Mouse (Mus musculus): Measurements from ENCODE around the gene Col23a1.
A peak's percentile ranks its signal among the peaks of the same experiment; 100 is the strongest.

Gene Col23a1

DNA sequence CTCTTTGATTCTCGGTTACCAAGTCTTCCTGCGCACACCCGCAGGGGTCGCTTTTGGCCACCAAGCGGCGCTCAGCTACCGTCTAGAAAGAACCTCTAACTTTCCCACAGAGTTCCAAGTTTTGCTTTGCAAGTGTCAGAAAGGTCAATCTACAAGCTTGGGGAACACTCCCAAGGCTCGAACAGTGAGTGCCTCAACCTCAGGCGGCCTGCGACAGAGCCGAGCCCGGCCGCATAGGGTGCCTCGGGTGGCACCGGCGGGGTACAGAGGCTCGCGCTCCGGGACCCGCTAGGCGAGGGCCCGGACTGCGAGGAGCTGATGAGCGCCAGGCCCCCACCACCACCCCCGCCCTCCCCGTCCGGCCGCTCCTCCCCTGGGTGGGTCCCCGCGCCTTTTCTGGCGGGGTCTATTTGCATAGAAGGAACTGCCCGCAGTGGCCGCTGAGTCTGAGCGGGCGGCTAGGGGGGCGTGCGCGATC, at the start of gene Col23a1:
Gene Col23a1, plus strand, starts transcription at position 357 of the 478 bp plus-strand sequence.
- peak; percentile 79 to 81 for DNase-seq

DNA sequence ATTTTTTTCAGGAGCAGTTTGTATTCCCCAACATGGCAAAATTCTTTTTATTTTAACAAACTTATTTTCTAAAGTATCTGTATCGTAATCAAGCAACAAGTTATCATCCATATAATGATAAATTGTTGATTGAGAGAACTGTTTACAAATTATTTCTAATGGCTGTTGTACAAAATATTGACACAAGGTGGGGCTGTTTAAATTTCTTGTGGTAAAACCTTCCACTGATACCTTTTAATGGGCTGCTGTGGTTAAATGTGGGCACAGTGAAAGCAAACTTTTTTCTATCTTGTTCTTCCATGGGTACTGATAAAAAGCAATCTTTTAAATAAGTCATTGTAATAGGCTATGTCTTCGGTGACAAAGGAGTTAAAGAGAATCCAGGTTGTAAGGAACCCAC, 46.8 kb upstream of the Col23a1 start:
- DNase-seq: no peak

DNA sequence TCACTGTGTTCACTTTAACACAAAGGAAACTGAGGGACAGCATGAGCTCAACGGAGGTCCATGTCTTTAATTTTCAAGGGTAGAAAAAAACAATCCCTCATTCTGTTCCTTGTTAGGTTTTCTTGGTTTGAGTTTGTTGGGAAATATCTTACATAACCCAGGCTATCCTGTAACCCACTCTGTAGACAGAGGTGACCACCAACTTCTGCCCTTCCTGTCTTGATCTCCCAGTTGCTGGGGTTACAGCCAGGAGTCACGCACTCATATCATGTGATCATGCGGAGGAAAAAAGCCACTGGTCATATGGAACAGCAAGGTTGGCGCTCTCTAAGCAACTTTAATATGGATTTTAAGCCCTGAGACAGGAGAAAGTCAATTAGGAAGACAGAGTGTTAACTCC, 32.7 kb upstream of the Col23a1 start:
- DNase-seq: no peak

DNA sequence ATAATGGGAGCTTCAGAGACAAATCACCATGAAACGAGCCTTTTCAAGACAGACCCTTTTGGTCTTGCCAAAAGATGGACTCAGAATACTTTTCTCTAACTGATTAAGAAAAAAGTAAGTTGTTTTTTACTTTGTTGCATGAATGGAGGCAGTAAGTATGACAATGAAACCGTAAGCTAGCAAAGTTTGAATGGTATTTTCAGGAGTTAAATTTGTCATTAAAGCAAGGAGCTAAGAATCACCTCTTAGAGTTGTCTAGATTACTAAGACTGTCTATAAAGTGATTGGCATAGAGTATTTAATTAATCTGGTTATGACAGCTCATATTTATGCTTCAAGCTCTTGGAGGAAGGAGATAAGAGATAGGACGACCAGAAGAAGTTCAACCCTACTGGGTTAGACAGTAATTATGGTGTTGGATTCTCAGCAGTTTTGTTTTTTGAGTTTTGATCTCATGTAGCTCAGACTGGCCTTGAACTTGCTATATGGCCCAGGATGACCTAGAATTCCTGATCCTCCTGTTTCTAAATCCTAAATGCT, 28.0 kb upstream of the Col23a1 start, which contains the start of gene Clk4:
Gene Clk4, plus strand, starts transcription at position 51 of the 540 bp plus-strand sequence.
- no peak for DNase-seq

DNA sequence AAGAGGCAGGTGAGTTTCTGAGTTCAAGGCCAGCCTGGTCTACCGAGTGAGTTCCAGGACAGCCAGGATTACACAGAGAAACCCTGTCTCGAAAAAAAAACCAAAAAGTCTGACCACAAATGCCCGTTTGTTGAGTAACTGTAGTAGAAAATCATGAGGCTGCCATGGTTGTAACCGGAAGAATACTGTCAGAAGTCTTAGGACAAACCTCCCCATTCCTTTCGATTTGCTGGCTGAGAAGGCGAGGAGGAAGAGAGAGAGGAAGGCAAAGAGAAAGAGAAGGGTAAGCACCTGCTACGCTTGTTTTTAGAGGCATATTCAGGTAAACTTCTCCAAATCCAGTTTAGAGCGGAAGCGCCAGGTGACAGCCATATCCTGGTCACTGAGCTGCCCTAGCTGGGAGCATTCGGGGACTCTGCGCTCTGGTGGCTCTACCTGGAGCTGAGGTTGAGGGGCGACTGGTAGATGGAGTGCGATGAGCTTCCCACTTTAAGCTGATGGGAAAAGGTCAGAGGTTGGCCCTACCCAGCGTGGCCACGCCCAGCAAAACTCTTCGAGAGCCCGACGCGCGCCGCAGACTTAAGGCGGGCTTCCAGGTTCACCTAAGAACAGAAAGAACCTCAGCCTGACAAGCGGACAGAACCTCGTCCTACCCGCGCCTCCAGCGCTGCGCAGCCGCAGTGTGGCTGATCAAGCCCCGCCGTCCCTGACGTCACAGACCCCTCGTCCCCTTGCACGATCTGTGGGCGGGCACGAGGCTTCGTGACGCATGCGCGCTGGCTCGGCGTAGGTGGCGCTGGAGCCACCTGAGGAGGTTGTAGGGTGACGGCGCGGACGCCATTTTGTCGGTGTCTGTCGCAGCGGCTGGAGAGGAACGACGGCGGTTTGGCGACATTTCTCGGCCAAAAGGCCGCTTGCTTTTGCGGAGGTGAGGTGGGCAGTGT, 27.1 kb upstream of the Col23a1 start, which contains the start of gene BC049762:
Gene BC049762, minus strand, starts transcription at position 705 of the 944 bp plus-strand sequence.
- peak; percentile 99 for DNase-seq

DNA sequence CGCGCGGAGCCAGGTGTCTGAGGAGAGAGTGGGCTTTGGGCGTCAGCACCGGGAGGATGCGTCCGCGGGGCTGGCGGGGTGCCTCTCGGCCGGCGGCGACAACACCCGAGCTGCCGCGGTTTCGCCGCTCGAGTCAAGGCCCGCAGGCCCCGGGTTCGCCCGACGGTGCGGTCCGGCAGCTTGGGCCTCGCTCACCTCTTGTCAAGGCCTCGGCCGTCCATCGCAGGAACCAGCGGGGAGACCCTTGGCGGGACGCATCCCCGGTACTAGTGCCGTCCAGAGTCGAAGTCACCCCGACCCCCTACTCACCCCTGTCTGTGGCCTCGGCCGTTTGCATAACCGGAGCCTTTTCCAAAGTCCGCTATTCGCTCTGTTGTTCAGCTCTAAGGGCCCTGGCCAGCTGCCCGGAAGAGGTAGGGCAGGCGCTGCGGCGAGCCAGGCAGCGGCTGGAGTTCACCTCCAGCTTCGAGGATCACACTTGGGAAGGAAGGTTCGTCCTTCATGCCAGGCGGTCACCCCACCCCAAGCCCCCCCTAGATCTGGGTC, 26.4 kb upstream of the Col23a1 start:
- DNase-seq: peak; percentile 59 to 71

DNA sequence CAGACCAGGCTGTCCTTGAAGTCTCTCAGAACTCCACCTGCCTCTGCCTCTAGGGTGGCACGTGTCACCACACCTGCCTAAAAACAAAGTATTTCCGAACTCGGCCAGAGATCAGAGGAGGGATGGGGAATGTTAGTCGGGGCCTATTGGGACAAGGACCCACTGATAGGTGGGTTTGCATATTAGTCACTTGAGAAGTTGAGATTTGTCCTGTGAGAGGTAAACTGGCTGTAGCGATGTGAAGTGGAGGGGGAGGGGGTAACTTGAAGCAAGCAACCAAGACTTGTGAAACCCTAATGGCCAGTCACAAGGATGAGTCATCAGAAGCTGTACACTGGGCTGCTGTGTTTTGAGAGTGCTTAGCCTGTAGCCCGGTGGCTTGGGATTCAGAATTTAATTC, 25.4 kb upstream of the Col23a1 start:
- peak; percentile 65 to 83 for DNase-seq

DNA sequence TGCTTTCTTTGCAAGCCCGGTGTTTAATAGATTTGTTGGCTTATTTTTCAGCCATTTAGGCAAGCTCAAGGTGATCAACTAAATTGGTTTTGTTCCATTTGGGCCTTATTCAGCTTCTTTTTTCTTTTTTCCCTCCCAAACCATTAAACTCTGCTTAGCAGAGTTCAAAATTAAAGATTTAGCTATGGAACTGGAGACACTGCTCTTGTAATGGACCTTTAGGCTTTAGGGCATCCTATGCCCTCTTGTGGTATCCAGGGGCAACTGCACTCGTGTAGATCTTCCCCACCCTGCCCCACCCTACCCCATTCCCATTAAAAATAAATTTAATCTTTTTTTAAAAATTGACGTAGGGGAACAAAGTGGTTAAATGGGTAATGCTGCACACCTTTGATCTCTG, 24.4 kb upstream of the Col23a1 start:
- peak in 1 of 2 experiments; percentile 19 for DNase-seq

DNA sequence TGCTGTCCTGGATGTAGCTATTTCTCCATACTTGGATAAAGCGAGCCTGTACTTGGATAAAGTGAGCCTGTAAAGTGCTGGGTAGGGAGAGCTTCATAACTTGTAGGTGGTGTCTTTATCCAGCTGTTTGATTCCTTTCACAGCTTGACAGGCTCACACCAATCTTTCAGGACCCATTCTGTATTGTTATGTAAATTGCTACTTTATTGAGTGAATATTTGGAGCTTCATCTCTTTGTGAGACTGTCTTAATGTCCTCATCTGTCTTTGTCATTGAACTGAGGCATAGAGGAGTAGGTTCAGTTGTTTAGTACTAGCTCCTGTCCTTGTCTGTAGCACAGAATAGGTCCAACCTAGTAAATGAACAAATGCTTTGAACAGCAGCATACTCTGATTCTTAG, 15.3 kb upstream of the Col23a1 start:
- no peak for DNase-seq

DNA sequence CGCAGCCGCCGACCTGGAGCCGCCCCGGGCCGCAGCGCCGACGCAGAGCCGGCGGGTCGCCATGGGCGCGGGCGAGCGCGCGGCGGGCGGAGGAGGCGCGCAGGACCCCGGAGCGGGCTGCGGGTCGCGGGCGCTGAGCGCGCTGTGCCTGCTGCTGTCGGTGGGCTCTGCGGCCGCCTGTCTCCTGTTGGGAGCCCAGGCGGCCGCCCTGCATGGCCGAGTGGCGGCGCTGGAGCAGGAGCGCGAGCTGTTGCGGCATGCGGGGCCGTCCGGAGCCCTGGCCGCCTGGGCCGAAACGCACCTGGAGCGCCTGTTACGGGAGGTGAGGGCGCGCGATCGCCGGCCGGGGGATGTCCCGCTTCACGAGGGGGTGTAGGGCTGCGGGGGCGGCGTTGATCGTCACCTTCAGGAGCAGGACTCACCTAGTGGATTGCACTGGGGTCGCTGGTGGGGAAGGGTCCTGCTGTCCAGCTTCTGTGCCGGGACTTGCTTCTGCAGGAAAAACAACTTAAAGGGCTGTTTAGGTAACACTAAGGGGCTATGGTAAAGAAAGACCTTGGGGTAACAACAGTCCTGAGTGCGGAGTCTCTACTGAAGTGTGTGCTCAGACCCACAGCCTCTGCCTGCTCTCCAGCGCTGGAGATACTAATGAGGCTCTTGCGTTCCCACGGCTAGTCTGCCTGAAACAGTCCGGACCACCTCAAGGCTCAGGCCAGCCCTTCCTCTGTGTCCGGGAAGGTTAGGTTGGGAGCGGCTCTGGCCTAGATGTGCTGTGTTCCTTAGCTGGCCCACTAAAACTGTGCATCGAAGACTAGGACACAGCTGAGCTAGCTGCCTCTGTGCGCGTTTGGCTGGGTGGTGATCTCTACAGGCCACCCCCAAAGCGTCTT, 591 bp downstream of the Col23a1 start:
- peak; percentile 39 to 45 for DNase-seq

DNA sequence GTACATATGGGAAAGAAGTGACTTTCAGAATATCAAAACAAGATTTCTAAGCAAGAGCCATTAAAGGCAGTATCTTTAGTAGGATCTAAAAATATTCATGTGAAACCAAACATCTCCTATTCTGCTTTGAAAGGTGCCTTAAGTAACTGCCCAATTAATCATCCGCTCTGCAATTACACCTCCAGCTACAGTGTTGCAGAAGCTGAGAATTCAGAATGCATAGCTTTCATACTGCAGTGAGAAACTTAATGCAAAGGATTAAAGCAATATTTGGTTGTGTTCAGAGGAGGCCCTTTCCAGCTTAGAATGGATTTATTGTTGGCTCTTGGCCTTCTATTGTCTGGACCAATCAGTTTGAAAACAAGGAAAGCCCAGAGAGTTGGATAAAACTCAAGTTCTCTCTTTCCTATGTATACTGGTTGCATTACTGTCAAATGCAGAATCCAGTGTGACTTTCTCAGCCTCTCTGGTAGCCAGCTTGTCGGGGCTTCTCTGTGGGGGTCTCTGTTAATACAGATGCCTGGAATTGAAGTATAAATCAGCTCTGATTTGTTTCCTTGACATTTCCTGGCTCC, 4.3 kb downstream of the Col23a1 start:
- DNase-seq: no peak

DNA sequence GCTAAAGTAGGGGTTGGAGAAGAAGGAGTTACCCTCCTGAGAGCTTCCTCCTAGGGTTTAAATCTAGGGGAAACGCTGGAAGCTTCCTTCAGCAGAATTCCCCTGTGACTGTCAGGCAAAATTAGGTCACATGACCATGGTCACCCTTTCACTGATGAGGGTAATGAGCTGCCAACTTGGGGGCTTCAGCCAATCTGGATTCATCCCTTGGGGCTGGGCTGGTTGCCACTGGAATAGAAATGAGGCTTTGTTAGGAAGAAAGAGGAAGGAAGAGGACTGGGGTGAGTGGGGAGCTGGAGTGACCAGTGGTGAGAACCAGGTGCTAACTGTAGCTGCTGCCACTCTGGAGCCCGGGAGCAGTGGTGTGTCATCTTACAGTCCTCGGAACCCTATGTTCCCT, 6.0 kb downstream of the Col23a1 start:
- no peak for DNase-seq

DNA sequence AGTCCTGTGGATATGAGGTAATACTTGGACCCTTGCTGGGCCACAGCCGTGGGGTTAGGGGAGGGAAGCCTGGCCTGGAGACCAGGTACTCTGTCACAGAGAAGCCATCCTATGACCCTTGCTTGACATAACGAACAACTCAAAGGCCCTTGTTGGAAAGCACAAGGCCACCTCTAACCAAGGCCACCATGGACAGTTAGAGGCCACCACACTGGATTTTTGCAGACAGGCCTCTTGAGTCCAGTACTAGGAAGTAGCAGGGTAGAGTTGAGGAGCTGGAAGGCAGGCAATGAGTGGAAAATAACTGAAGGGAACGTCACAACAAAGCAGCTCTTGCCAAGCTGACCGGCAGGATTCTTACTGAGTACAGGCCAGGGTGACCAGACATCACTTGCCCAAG, 9.0 kb downstream of the Col23a1 start:
- no peak for DNase-seq

DNA sequence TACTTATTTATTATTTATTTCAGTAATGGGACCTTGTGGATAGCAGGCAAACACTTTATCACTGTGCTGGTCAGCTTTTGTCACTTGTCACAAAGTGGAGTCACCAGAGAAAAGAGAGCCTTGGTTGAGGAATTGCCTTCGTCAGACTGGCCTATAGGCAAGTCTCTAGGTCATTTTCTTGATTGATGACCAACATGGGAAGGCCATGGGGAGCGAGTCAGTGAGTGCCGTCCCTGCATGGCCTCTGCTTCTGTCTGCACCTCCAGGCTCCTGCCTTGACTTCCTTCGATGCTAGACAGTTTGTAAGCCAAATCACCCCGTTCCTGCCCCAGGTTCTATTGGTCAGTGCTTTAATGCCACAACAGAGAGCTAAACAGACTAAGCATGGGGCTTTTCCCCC, 12.7 kb downstream of the Col23a1 start:
- no peak for DNase-seq

DNA sequence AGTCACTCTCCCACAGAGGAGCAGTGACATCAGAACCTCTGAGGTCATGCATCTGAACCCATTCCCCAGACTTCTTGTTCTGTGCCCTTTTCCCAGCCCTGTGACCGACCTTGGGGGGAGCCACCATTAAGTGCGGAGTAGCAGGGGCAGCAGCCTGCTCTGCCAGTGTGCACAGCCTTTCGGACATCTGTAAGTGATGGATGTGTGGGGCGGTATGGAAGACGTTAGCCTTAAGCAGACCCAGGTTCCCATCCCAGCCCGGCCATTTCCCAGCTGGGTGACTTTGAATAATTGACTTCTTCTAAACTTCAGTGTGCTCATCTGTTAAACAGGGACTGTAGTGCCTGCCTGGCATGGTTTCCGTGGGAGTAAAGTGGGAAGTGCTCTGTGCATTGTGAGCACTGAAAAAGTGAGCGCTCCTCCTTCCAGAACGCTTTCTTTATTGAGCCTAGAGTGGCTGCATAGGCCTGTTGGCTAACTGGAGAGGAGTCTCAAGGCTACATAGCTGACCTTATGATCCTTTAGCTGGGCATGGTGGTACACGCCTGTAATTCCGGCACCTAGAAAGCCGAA, 14.3 kb downstream of the Col23a1 start:
- DNase-seq: no peak

DNA sequence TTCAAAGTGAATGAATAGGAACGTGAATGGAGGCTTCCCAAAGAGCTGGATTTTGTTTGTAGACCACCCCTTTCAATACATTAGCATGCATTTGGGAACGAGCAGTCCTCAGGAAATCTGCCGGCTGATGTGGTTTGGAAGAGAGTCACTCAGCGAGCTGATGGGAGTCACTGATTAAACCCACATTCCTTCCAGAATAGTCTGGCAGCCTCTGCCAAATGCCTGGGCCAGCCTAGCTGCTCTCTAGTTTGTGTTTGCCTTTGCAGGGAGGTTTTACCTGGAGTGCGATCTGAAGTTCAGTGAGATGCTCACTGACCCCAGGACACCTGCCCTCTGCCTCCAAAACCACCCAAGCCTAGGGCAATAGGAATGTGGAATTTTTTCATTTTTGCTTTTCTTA, 18.6 kb downstream of the Col23a1 start:
- DNase-seq: peak; percentile 50 to 55

DNA sequence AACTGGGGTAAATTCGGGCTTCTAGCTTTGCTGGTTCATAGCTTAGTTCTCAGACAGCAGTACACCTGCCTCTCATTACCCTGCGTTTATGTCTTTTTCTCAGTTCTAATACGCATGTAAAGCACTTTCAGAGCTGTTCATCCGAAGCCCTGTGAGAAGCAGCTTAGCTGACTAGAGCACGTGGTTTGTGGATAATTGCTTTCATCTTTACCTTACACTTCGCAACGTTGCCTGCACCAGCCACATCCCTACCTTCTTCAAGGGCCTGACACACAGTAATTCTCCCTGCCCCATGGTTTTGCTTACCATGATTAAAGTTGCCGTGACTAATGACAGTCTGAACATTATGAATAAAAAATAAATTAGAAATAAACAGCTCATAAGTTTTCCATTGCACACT, 22.1 kb downstream of the Col23a1 start:
- no peak for DNase-seq

DNA sequence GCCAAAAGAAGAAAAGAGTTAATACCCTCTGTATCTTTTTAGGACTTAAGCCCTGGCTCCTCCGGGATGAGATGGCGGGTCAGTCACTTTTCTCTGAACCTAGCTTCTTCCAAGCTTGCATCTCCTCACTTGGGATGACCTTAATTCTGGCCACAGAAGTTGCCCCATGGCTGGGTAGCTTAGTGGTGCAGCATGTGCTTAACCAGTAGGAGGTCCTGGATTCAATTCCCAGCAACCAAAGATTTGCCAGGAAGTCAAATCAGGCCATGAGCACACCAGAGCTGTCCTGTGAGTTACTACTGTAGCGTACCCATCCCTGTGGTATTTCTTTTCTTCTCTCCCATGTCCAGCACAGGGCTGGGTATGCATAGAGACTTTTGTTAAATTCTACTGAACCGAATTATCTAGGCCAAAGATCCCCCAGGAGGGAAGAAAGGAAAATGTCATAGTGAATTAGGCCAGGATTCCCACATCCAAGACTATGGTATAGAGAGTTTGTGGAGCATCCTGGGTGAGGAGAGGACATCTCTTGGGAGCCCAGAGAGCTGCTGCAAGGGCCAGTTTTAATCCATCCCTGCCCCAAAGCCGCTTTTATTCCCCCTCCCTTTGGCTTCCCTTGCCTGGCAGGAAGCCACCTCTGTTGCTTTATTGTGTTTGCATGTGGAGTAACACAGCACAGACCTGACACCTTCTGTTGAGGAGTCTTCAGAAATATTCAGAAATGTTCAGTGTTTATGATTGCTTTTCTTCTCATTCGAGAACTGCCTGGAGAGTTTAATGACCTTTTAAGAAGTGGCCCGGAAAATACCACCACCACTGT, 26.5 kb downstream of the Col23a1 start:
- DNase-seq: no peak

DNA sequence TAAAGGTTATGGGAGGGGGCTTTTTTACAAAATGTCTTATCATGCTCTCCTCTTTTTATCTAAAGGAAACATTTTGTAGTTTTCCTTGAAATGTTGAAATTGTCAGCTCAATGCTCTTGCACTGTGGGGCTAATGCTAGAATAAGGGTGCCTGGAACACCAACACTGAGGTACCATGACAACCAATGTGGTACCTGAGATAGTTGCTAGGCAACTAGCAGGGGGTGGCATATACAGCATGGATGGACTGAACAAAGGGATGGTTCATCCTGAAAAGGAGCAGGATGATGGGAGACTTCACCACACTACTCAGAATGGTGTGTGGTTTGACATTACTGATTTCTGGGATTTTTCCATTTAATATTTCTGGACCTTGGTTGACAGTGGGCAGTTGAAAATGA, 30.9 kb downstream of the Col23a1 start:
- no peak for DNase-seq

DNA sequence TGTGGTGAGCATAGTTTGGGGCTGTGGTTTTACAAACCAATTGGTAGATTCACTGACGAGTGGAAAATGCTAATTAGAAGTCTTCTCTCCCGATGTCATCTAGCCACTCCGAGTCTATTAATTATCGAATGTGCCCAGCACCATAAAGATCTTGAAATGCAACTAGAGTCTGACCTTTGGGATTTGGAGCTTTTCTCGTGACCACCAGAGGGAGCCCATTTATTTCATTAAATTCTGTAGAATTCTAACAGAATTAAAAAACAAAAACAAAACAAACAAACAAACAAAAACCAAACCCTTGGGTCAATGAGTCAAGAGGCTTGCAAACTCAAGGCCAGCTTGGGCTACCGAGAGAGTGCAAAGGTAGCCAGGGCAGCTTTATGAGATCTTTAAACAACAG, 37.2 kb downstream of the Col23a1 start:
- no peak for DNase-seq

DNA sequence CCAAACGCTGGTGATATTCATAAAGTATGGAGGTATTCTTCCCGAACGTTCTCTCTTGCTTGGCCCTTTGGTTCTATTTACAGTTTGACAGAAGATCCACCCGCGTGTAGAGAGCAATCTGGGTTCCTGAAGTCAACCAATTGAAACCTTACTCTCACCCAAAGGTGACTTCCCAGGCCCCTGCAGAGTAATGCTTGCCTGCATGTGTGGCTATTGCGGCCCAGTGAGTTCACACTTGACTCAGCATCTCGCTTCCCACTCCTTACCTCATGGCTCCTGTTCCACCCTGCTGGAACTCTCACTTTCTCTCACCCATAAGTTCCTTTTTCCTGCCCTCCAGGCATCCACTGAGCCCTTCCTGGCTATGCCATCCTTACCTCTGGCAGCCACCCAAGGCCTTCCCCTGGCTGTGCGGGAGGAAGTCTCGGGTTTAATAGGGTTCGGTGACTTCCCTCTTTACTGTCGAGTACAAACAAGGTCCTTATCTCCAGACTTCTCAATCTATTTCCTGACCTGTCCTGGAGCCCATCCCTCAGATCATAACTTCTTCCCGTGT, 38.7 kb downstream of the Col23a1 start:
- DNase-seq: peak; percentile 22 to 30
